Mouse (Mus musculus) cerebellum, adult 2 months (tissue): ENCODE data around the gene AU040320.

Source experiments
- CTCF ChIP-seq: fragments of 200-500 bp; IDR thresholded peaks from 2 replicates; pipeline ENCODE4 v1.5.1; 2011; ENCODE audit warnings: low read depth, mild to moderate bottlenecking, control low read depth, low read length, moderate library complexity, borderline replicate concordance; ENCODE audit not compliant: insufficient read depth
- POLR2A ChIP-seq: fragments of 200-500 bp; IDR thresholded peaks from 2 replicates; pipeline ENCODE4 v1.6.1; 2011; ENCODE audit warnings: low read length, control low read depth, borderline replicate concordance; ENCODE audit not compliant: insufficient read depth

DNA sequence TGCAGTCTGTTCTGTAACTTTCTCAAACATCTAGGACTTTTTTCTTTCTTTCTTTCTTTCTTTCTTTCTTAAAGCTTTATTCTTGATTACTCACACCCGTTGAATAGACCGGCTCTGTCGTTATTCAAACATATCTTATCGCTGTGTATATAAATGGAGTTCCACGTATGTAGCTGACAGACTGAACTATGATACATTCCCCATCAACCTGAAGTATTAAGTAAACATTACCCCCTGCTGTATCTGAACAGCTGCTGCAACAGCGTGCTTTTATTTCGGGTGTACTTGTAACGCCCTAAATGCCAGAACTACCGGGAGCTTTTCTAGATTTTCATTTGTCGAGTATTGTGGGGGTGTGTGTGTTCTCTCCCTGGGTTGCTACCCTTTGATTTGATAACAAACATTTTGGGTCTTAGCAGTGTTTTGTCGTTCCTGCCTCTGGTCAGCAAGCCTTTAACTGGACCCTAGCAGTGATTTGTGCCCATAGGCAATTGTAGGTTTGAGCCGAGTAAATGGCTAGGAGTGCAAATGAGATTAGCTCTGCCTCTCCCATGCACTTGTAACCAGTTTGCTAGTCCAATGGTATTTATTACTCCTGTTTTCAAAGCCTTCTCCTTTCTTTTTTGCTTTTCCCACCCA, 1.5 kb downstream of the AU040320 start:
- TF ChIP-seq CTCF (no peak), POLR2A (no peak)
